Mouse (Mus musculus): ENCODE measurements around the gene Ank3.

DNA sequence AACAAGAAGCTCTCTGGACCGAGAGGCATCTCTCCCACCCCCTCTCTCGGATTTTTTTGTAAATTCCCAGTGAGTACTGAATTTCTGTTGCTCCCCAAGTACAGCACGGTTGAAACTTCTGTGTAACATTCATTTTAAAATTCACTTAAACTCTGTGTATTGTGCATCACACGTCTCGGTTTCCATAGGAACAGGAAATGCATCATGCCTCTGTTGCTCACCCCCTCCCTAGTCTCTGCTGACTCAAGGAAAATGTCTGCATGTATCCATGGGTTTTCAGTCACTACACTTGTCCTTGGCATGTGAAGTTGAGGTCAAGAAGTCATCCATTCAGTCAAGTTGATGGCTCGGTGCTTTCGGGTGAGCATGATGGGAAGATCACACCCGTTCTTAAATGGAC, 234.3 kb downstream of the Ank3 start:
- TF ChIP-seq CTCF (IDR thresholded peaks at IDR 0.05; ENCODE audit: low read depth) (no peak), EP300 (IDR thresholded peaks at IDR 0.05; ENCODE audit: low read depth) (no peak)
